Mouse (Mus musculus) embryonic fibroblast, embryonic 13.5 days (primary cell): ENCODE measurements around the gene Pkp3.

Source experiments
- CTCF ChIP-seq: IDR thresholded peaks from 2 replicates; pipeline ENCODE4 v1.5.1; 2011; ENCODE audit warnings: mild to moderate bottlenecking, control low read depth, low read length, moderate library complexity, borderline replicate concordance; ENCODE audit not compliant: insufficient read depth
- POLR2A ChIP-seq: IDR thresholded peaks from 2 replicates; pipeline ENCODE4 v1.6.1; 2011; ENCODE audit warnings: low read depth, mild to moderate bottlenecking, control low read depth, low read length, moderate library complexity

DNA sequence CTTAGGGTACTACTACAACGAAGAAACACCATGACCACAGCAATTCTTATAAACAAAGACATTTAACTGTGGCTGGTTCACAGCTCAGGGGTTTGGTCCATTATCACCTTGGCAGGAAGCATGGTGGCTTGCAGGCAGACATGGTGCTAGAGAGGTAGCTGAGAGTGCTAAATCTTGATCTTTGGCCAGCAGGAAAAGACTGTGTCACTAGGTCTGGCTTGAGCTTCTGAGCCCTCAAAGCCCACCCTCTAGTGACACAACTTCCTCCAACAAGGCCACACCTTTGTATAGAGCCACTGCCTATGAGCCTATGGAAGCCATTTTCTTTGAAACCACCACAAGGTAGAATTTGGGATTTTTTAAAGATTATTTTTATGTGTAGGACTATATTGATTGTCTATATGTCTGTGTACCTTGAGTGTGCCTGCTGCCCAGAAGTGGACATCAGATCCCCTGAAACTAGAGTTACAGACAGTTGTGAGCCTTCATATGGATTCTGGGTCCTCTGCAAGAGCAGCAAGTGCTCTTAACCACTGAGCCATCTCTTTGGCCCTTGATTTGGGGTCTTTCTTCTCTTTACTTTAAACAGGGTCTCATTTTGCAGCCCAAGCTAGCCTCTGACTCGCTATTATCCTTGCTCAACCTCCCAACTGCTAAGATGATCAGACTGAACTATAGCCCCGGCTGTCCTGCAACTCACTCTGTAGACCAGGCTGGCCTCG, 38.5 kb upstream of the Pkp3 start:
- TF ChIP-seq CTCF (no peak), POLR2A (no peak)
